Mouse (Mus musculus) midbrain, embryonic 12.5 days (tissue): ENCODE measurements around the gene Hnrnpa0. TPM values are rescaled to one million over a fixed set of nuclear protein-coding genes. Genes with fewer than 3 reads are reported as not detected.

ENCODE experiments used
- ATAC-seq: fragments of 200-750 bp; cut with Nextera tagmentation; 2 replicates; pipeline ENCODE4 v1.8.0; 2017; ENCODE audit warnings: low read depth, moderate TSS enrichment, moderate library complexity; ENCODE audit not compliant: low FRiP score
- H3K27ac ChIP-seq: fragments of 300-500 bp; sonication (generic); replicated peaks from 2 replicates; pipeline ENCODE4 v1.5.1; 2016; ENCODE audit warnings: mild to moderate bottlenecking
- H3K27me3 ChIP-seq: fragments of 300-500 bp; sonication (generic); 2 replicates; pipeline ENCODE4 v1.6.1; 2016; ENCODE audit warnings: mild to moderate bottlenecking
- H3K36me3 ChIP-seq: fragments of 300-500 bp; sonication (generic); 2 replicates; pipeline ENCODE4 v1.6.1; 2016
- H3K4me1 ChIP-seq: fragments of 300-500 bp; sonication (generic); 2 replicates; pipeline ENCODE4 v1.6.1; 2016
- H3K4me2 ChIP-seq: fragments of 300-500 bp; sonication (generic); replicated peaks from 2 replicates; pipeline ENCODE4 v1.6.1; 2016; ENCODE audit warnings: mild to moderate bottlenecking, moderate library complexity
- H3K4me3 ChIP-seq: fragments of 300-500 bp; sonication (generic); 2 replicates; pipeline ENCODE4 v1.5.1; 2016; ENCODE audit warnings: mild to moderate bottlenecking
- H3K9ac ChIP-seq: fragments of 300-500 bp; sonication (generic); replicated peaks from 2 replicates; pipeline ENCODE4 v1.6.1; 2016; ENCODE audit warnings: mild to moderate bottlenecking, moderate library complexity
- H3K9me3 ChIP-seq: fragments of 300-500 bp; sonication (generic); 2 replicates; pipeline ENCODE4 v1.6.1; 2016; ENCODE audit warnings: mild to moderate bottlenecking
- WGBS: fragments of 180-500 bp; shearing (Covaris S2); methylation state at CpG from one replicate; pipeline ENCODE4 v1.1.7; 2016; 5-methylcytosine and 5-hydroxymethylcytosine counted together
- polyA plus RNA-seq: library from polyadenylated mRNA; unstranded; fragments of >200 nt; fragmentation: Nextera tagmentation; extraction: Ambion mirVana; gene quantifications from 2 replicates; pipeline ENCODE4 v1.2.1, GENCODE M21; 2016

The Hnrnpa0 gene
- polyA plus RNA-seq, result 56.5 and 64.8 TPM in 2 replicates

DNA sequence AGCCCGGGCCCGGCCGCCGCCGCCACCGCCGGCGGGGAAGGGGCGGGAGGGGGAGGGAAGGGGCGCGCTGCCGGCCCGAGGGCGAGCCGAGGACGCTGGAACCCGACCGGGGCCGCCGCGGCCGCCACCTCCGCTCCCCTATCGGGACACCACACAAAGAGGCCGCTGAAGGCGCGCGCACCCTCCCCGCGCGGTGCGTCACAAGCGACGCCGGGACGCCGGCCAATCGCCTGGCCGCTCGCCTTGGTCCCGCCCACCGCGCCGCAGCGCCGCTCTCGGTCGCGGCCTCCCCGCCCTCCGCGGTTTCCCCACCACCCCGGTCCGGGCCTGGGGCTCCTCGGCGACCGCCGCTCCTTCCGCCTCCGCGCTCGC lies at the start of gene Hnrnpa0:
Hnrnpa0 (minus strand) TSS at position 161 of the 372 bp plus-strand sequence.
- Histone ChIP-seq H3K9me3 (no peaks in the 10 kb centered on the region), H3K27me3 (no peaks in the 10 kb centered on the region), H3K4me3 (peak within 1 kb of the TSS; percentile 99), H3K4me1 (peaks cover 24% of the 10 kb centered on the region), H3K36me3 (no peaks in the 10 kb centered on the region), H3K9ac (peak within 1 kb of the TSS; percentile 99), H3K27ac (peak within 1 kb of the TSS; percentile 100), H3K4me2 (peak within 1 kb of the TSS; percentile 78)
- WGBS, result 0% methylated on average over 33 of the region's 62 CpGs
- ATAC-seq, result peak; percentile 96

DNA sequence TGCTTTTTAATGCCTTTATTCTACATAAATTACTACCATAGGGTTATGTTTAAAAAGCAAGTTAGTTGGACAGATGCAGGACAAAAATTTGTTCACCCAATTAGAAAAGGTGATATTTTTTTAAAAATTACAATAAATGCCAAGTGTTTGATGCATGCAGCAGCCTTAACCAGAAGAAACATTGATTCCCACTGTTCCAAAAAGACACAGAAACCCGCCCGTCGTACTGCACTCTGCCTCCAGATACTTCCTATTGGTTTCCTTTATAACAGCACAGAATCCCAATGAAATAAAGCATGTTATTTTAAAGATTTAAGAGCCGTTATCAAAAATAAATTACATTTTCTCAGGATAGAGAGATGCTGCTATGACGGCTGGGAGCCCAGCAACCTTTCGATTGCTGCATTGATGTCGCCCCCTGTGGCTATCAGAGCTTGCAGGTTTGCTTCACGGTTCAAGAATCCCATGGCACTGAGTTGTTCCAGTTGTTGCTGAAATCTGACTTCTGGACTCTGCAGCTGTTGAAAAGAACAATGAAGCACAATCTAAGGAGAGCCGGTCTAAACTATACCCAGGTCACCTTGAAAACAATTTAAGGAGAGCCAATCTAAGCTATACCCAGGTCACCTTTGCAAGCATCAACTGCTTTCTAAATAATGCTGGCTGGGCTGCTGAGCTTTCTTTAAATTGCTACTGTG lies 49.3 kb upstream of the Hnrnpa0 start:
- H3K27me3 ChIP-seq, result no peaks in the 10 kb centered on the region
- WGBS, result 88% methylated on average over 9 of the region's 9 CpGs
- H3K4me2 ChIP-seq, result no peak overlapping the region
- H3K9me3 ChIP-seq, result no peaks in the 10 kb centered on the region
- no peak overlapping the region for H3K27ac ChIP-seq
- ATAC-seq, result no peak
- H3K36me3 ChIP-seq, result peaks cover 71% of the 10 kb centered on the region
- no peak overlapping the region for H3K9ac ChIP-seq
- H3K4me3 ChIP-seq, result no peak overlapping the region
- H3K4me1 ChIP-seq, result no peaks in the 10 kb centered on the region

DNA sequence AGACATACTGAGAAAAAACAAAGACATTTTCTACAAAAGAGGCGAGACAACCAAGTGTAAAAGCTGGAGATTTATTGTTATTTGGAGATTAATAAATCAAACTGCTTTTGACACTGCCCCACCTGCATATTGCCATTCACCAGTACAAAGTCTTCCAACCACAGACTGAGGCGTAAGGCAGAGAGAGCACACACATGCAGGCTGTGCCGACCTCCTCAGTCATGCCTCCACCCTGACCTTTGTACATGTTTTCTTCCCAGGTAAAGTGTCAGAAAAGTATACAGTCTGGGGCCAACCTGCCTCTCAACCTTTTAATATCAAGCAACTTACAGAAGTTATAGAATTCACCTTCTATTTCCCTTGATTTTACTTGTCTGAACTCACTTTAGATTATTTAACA lies 47.7 kb upstream of the Hnrnpa0 start:
- WGBS, result 93% methylated on average over 3 of the region's 3 CpGs
- Histone ChIP-seq H3K36me3 (peaks cover 68% of the 10 kb centered on the region), H3K27me3 (no peaks in the 10 kb centered on the region)

DNA sequence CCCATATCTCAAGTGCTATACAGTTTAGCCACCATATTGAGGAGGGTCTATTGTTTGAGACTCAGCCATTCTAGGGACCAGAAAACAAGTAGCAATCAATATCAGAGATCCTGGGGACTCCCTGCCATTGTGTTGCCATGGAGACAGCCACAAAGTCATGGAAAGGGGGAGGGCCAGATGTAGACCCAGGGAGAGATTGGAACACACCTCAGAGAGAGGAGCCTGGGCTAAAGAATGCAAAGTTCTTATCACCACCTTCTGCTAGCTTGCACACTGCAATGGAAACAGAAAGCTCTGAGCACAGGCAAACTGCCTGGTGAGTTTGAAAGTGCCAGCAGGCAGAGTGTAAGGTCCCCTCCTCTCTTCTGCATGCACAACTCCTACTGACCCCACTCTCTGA lies 39.8 kb upstream of the Hnrnpa0 start:
- Histone ChIP-seq H3K4me1 (no peaks in the 10 kb centered on the region), H3K4me3 (no peak overlapping the region), H3K9ac (no peak overlapping the region), H3K36me3 (peaks cover 37% of the 10 kb centered on the region), H3K27me3 (no peaks in the 10 kb centered on the region), H3K9me3 (no peaks in the 10 kb centered on the region), H3K4me2 (no peak overlapping the region), H3K27ac (no peak overlapping the region; the same call in 1 of the 2 replicates)
- no peak for ATAC-seq

More for the DNA sequence above, 47.7 kb upstream of the Hnrnpa0 start:
- no peaks in the 10 kb centered on the region for H3K4me1 ChIP-seq
- H3K9ac ChIP-seq, result no peak overlapping the region
- ATAC-seq, result no peak
- H3K27ac ChIP-seq, result no peak overlapping the region
- no peaks in the 10 kb centered on the region for H3K9me3 ChIP-seq
- no peak overlapping the region for H3K4me3 ChIP-seq
- no peak overlapping the region for H3K4me2 ChIP-seq

DNA sequence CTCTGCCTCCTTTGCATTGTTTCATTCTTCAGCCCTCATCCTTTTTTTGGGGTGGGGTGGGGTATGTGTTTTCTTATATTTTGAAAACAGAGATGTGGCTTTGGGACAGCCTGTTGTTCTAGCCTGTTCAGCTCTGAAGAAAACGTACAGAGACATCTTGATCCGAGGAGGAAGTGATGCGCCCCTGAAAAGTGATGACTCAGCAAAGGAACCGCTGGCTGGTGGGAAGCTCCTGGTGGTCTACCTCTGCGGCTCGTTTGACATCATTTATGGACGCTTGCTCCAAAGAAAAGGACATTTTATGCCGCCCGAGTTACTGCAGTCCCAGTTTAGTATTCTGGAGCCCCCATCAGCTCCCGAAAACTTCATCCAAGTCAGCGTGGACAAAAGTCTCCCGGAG lies 35.0 kb upstream of the Hnrnpa0 start:
- Histone ChIP-seq H3K27ac (no peak overlapping the region), H3K4me1 (peaks cover 4% of the 10 kb centered on the region; the same call in 1 of the 2 replicates), H3K9me3 (no peaks in the 10 kb centered on the region), H3K4me2 (no peak overlapping the region), H3K9ac (no peak overlapping the region), H3K36me3 (peaks cover 46% of the 10 kb centered on the region), H3K27me3 (no peaks in the 10 kb centered on the region), H3K4me3 (no peak overlapping the region)
- 95% methylated on average over 12 of the region's 12 CpGs for WGBS
- no peak for ATAC-seq

DNA sequence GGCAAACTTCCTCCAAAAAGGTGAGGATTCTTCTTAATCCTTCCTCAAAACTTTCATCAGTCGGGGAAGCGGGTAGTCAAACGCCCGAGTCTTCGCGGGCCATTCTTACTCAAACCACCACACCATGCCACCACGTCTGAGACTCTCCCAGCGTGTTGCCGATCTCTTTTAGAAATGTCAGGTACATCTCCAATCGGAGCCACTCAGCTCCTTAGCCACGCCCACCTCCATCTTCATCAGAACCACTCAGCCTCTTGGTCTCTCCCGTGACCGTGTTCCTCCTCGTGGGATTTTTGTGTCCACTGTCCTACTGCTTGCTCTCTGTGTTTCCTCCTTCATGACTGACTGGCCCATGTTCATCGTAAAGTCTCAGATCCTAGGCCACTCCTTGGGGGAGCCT lies 32.4 kb upstream of the Hnrnpa0 start:
- Histone ChIP-seq H3K4me2 (no peak overlapping the region), H3K9ac (no peak overlapping the region), H3K27me3 (no peaks in the 10 kb centered on the region), H3K4me3 (no peak overlapping the region), H3K4me1 (peaks cover 16% of the 10 kb centered on the region), H3K9me3 (no peaks in the 10 kb centered on the region), H3K27ac (no peak overlapping the region), H3K36me3 (peaks cover 41% of the 10 kb centered on the region)
- WGBS, result 95% methylated on average over 15 of the region's 15 CpGs
- no peak for ATAC-seq

DNA sequence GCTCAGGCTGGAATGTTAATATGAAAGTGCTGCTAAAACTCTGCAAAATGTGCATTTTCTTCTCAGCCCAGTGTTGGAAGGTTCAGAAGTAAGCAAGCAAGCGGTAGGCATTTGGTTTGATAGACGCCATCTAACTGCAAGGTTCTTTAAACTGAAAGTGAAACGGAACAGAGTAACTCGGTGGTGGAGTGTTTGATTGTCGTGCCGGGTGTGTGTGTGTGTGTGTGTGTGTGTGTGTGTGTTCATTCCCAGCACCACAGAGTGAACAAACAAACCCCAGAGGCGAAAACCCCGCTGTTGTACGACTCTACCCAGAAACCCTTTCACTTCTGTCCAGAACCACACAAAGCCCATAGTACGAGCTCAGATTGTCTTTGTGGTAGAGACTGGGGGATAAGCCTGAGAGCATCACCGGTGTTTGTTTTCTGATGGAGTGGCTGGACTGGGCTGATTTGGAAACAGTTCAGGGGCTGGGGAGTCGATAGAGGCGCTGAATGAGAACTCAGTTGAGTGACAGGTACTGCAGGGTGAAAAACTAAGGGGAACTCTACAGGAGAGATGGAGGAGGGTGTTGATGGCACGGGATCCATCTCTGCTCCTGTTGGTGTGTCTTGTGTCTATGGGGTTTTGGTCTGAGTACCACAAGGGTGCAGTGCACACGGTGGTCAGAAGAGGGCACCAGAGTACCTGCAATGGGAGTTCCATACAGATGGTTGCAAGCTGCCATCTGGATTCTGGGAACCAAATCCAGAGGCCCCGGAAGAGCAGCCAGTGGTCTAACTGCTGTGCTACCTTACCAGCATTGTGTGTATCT lies 29.9 kb upstream of the Hnrnpa0 start:
- Histone ChIP-seq H3K27me3 (no peaks in the 10 kb centered on the region), H3K4me3 (peak overlapping the region; percentile 86), H3K27ac (0 out of 2 replicates have a peak overlapping the region, but pooled peaks have one; percentile 30), H3K4me2 (peak overlapping the region; percentile 95), H3K36me3 (peaks cover 30% of the 10 kb centered on the region), H3K9ac (peak overlapping the region; percentile 80), H3K4me1 (peaks cover 16% of the 10 kb centered on the region), H3K9me3 (no peaks in the 10 kb centered on the region)
- WGBS, result 7% methylated on average over 16 of the region's 16 CpGs
- peak; percentile 47 for ATAC-seq

DNA sequence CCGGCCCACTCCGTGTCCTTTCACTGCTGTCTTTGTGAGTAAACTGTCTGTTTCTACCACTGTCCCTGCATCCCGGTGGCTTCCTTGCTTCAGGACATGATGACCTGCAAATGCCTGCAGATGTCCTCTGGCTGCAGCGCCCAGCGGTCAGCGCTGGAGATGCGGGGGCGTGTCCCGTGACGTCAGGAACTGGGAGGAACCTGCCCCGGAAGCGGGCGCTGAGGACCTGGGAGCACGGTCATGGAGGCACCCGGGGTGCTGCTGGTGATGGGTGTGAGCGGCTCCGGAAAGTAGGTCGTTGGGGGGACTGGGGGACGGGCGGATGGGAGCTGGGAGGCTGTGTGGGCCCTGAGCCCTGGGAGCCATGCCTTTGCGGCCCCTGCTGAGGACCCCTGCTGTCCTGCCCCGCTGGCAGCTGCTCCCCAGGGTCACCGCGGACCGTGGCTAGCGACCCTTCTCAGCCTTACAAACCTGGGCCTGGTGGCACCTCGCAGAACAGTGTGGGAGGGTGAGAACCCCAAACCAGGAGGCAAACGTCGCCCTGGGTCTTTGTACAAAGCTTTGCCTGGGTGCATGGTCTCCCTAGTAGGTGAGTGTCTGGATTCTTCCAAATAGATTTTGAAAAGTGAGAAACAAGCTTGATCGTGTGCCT lies 29.2 kb upstream of the Hnrnpa0 start, which contains the start of gene Idnk:
Idnk (plus strand) TSS at position 203 of the 652 bp plus-strand sequence.
- under 1% methylated on average over 30 of the region's 30 CpGs for WGBS
- no peaks in the 10 kb centered on the region for H3K27me3 ChIP-seq
- H3K4me1 ChIP-seq, result peaks cover 16% of the 10 kb centered on the region
- peaks cover 24% of the 10 kb centered on the region for H3K36me3 ChIP-seq
- H3K27ac ChIP-seq, result 0 out of 2 replicates have a peak within 1 kb of the TSS, but pooled peaks have one; percentile 39
- H3K4me2 ChIP-seq, result peak within 1 kb of the TSS; percentile 95
- peak within 1 kb of the TSS; percentile 86 for H3K4me3 ChIP-seq
- peak; percentile 83 for ATAC-seq
- H3K9ac ChIP-seq, result peak within 1 kb of the TSS; percentile 80
- no peaks in the 10 kb centered on the region for H3K9me3 ChIP-seq

DNA sequence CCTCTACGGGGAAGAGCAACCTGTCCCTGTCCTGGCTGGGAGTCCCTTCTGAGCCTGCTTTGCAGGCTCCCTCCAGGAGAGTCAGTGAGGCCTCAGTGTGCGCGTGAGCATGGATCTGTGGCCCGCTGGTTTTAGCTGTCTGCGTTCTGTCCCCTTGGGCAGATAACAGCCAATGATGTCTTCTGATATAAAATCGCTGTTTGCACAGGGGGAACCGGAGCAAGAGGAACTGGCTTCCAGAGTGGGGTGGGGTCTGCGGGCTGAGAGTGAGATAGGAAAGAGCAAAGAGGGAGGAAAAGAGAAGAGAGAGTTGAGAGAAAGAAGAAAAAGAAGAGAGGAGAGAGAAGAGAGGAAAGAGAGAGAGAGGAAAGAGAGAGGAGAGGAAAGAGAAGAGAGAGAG lies 28.7 kb upstream of the Hnrnpa0 start:
- H3K9ac ChIP-seq, result peak overlapping the region; percentile 80
- H3K4me2 ChIP-seq, result peak overlapping the region; percentile 95
- peaks cover 16% of the 10 kb centered on the region for H3K4me1 ChIP-seq
- H3K27me3 ChIP-seq, result no peaks in the 10 kb centered on the region
- peaks cover 20% of the 10 kb centered on the region for H3K36me3 ChIP-seq
- WGBS, result 29% methylated on average over 8 of the region's 8 CpGs
- H3K9me3 ChIP-seq, result no peaks in the 10 kb centered on the region
- ATAC-seq, result no peak
- peak overlapping the region; percentile 86 for H3K4me3 ChIP-seq
- H3K27ac ChIP-seq, result no peak overlapping the region

DNA sequence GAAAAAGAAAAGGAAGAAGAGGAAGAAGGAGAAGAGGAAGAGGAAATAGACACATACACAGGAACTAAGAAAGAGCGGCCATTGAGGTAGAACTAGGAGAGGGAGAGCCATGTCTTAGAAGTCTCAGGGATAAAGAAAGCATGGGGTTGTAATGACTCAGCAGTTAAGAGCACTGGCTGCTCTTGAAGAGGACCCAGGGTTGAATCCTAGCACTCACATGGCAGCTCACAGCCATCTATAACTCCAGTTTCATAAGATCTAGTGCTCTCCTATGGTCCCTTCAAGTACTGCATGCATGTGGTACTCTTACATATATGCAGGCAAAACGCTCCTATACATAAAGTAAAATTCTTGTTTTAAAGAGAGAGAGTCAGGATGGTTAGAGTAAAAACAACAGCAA lies 27.7 kb upstream of the Hnrnpa0 start:
- Histone ChIP-seq H3K9me3 (no peaks in the 10 kb centered on the region), H3K27me3 (no peaks in the 10 kb centered on the region), H3K36me3 (peaks cover 13% of the 10 kb centered on the region), H3K4me3 (no peak overlapping the region), H3K4me2 (no peak overlapping the region), H3K9ac (no peak overlapping the region), H3K27ac (no peak overlapping the region), H3K4me1 (peaks cover 16% of the 10 kb centered on the region)
- WGBS, result 85% methylated on average over 2 of the region's 2 CpGs
- ATAC-seq, result no peak

DNA sequence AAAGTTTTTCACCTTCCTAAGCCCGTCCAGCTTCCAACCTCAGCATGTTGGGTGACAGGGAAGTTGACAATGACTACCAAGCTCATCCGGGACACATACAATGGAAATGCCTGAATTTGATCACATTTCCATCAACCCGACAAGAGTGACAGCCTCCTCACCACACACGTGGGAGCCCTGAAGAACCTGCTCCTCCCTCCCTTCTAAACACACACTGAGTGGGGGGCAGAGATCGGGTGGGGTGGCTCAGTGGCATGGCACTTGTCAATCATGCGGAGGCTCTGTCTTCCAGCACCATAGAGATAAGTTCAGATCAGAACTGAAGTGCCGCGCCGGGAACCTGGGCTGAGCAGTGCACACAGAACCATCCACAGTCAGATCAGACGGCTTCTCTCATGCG lies 22.1 kb upstream of the Hnrnpa0 start:
- no peak overlapping the region for H3K9ac ChIP-seq
- no peak overlapping the region for H3K4me3 ChIP-seq
- WGBS, result 84% methylated on average over 11 of the region's 11 CpGs
- peaks cover 8% of the 10 kb centered on the region; the same call in 1 of the 2 replicates for H3K4me1 ChIP-seq
- H3K27me3 ChIP-seq, result no peaks in the 10 kb centered on the region
- no peak overlapping the region for H3K4me2 ChIP-seq
- peaks cover 4% of the 10 kb centered on the region; the same call in 1 of the 2 replicates for H3K9me3 ChIP-seq
- ATAC-seq, result no peak
- no peak overlapping the region for H3K27ac ChIP-seq
- no peaks in the 10 kb centered on the region for H3K36me3 ChIP-seq
